Mouse (Mus musculus): Measurements from ENCODE around the gene Per2.
A peak's percentile ranks its signal among the peaks of the same experiment; 100 is the strongest.

The Per2 gene

DNA sequence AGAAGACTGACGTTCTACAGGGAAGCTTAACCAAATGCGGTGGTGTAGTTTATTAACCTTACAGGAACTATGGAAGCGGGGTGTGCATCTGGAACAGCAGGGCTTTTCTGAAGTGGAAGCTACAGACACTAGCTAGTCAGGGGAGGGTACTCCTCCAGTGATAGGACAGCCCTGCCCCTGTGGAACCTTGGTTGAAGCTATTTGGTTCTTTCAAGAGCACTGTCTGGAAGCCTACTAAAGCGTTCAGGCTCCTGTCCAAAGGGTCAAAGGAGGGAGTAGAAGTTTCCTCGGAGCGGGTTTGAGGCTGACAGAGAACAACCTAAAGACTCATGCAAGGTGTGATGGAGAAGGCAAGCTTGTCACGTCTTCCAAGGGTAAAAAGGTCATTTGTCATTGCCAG, 945 bp upstream of the Per2 start:
- no peak for DNase-seq (ENCODE audit: low read depth, low spot score)

DNA sequence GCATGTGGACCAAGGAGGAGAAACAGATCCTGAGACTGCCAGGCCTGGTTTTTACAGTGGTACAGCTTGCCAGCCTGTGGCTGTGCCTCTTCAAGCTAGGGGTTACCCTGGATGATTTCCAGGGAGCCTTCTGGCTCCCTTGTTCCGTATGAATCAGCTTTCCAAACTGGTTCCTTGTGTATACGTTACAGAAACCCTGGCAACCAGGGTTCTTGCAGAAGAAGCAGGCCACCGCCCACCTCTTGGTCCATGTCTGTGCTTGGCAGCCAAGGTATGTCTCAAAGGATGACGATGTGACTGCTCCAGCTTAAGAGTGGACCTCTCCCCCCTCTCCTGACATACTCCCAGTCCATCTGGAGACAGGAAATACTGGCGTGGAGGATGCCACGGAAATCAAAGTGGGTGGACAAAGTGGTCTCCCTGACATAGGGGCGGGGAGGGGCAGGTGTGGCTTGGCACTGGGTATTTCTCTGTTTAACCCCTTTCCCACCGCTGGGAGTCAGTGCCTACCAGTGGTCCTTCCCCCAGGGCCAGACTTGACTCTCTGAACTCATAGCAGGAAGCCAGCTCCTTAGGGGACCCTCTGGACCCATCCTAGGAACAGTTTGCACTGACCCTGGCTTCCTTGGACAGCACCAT, 782 bp downstream of the Per2 start:
- DNase-seq (ENCODE audit: low read depth, low spot score): no peak

GRCm38 (mm10) chr1:91457698-91458097, 1.4 kb downstream of the Per2 start:
- DNase-seq (ENCODE audit: low read depth, low spot score): no peak

- no peak for DNase-seq (ENCODE audit: low read depth, low spot score)
Observed at GRCm38 (mm10) chr1:91457116-91457515, 2.0 kb downstream of the Per2 start.

DNA sequence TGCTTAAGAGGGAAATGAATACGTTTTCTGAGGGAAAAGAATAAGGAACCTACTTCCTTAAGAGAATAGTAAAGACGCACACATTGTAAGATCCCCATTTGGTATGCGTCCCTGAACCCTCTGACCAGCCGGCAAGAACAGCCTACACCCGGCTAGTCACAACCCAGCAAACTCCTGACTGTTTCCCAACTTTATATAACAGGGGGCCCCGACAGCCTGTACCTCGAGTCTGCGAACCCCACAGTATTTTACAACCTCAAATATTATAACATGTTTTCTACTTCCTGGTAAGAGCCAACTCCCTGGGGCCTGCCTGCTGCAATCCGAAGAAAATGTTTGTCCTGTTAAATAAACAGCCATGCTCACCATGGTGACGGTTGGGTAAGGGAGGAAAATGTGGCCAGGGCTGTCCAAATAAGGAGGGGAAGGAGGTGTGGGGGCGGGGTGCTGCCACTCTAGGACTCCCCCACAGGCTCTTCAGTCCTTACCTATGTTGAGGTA, 2.8 kb downstream of the Per2 start:
- DNase-seq (ENCODE audit: low read depth, low spot score): no peak

DNA sequence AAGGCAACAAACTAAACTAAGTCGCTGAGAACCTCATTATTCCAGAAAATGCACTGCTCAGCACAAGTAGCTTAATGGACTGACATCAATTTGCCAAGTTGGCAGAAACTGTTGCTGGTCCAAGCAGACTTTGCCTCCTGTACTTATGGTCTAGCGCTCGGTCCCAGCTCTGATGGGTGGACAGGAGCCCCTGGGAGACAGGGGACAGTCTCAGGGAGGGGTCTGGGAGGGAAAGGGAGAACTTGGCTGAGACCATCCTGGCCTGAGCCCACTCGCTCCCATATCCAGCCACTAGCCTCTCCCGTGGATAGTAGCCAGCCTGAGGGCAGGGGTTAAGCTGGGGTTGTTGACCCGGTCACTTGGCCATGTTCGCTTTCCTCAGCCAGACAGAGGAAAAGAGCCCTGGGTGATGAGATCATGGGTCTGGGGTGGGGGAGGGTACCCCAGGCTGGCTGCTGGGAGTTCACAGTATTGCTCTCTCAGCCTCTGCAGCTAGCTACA, 3.4 kb downstream of the Per2 start:
- DNase-seq (ENCODE audit: low read depth, low spot score): no peak

DNA sequence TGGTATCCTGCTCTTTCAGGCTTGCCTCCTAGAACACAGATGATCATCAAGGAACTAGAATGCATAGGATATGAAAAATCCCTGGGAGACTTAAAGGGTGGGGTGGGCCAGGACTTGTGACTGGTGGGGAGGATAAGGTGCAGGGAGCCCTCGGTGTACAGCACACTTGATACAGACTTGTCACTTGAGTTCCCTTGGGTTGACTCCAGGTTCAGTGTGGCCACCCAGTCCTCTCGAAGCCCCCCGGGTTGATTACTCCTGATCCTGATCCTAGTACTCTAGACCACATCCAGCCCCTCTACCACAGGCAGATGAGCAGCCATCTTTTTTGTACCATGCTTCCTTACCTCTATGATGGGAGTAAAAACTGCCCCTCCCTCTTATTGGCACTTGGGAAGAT, 4.2 kb downstream of the Per2 start:
- DNase-seq (ENCODE audit: low read depth, low spot score): no peak

- no peak for DNase-seq (ENCODE audit: low read depth, low spot score)
Observed at GRCm38 (mm10) chr1:91454366-91454765, 4.8 kb downstream of the Per2 start.

DNA sequence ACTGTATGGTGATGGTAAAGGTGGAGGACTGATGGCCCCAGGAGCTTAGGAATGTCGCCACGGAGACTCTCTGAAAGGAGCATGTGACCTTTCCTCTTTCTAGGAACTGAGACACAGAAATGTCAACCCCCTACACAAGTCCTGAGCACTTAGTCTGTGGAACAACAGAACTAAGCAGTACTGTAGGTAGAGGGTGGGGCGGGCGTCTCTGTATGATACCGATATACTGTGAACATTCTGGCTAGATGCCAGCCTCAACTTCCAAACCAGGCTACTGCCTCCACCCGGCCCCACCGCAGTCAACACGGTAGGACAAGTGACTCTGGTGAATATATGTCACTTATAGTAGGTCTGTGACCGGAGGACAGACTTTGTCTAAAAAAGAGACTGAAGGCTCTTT, 5.2 kb downstream of the Per2 start:
- DNase-seq (ENCODE audit: low read depth, low spot score): no peak

DNA sequence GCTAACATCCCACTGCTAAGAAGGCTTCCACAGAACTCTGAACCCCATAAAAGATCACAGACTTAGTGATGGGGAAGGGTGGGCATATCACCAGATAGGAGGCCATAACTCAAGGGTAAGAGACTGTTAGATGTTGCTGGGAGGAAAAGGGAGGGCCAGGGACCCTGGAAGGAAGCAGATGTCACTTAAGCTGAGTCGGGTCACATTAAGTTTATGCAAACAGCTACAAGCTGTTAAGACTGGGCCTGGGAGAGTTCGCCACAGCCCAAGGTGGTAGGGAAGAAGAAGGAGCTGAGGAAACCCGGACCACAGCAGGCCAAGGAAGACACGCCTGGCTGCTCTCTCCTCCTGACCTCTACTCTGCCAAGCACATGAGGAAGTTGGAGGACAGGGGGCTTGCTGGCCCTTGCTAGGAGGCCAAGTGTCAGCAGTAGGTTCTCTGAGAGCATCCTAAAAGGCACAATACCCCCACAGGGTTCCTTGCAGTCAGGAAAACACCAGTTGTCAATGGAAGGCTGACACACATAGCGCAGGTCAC, 7.5 kb downstream of the Per2 start:
- DNase-seq (ENCODE audit: low read depth, low spot score): no peak

- DNase-seq (ENCODE audit: low read depth, low spot score): no peak
Observed at GRCm38 (mm10) chr1:91450851-91451250, 8.3 kb downstream of the Per2 start.

DNA sequence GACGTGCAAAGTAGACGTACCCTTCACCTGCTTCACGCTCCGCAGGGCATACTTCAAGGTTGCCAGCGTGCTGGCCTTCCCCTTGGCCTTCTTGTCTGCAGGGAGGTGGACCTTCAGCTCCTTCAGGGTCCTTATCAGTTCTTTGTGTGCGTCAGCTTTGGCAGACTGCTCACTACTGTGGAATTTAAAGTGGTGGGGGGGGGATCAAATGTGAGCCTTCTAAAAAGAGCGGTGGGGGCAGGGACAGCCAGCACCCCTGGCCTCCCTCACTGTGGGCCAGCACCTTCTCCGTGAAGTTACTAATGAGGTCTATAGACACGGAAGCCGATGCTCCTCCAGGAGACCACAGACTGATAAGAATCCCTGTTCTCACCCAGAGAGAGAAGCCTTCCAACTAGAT, 10.4 kb downstream of the Per2 start:
- DNase-seq (ENCODE audit: low read depth, low spot score): no peak

DNA sequence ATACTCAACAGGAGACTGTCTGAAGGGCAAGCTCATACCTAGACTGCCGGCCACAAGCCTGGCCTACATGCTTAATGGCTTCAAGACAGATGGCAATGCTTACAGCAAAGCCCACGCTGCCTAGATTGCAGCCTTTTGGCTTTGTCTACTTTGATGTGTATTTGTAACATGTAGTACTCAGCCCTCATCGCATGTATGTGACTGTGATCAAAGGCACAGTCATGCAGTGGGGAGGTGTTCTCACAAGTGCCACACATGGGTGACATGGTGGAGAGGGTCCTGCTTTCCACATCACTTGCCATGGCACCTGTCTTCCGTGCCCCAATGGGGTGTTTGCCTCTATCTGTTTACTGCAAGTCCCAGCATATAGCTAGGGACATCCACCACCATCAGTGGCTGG, 12.6 kb downstream of the Per2 start:
- no peak for DNase-seq (ENCODE audit: low read depth, low spot score)

DNA sequence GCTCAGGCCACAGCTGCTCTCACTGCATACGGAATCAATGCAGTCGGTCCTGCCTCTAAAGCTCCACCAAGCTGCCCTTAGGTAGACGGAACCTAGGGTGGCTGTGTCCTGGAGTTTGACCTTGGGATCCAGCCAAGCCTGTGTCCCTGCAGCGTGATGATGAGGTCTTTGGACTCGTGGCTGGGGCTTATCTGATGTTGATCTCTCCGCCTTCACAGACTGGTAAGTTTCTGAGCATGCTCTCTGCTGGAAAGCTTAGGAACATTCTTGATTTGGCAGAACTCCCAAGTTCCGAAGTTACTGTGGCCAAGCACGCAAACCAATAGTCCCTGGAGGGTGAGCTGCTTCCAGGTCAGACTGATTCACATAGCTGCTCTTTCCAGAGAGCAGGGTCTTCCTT, 13.1 kb downstream of the Per2 start:
- no peak for DNase-seq (ENCODE audit: low read depth, low spot score)

- DNase-seq (ENCODE audit: low read depth, low spot score): no peak
Observed at GRCm38 (mm10) chr1:91444841-91445830, 14.0 kb downstream of the Per2 start.

- DNase-seq (ENCODE audit: low read depth, low spot score): no peak
Observed at GRCm38 (mm10) chr1:91442350-91442990, 16.7 kb downstream of the Per2 start.

DNA sequence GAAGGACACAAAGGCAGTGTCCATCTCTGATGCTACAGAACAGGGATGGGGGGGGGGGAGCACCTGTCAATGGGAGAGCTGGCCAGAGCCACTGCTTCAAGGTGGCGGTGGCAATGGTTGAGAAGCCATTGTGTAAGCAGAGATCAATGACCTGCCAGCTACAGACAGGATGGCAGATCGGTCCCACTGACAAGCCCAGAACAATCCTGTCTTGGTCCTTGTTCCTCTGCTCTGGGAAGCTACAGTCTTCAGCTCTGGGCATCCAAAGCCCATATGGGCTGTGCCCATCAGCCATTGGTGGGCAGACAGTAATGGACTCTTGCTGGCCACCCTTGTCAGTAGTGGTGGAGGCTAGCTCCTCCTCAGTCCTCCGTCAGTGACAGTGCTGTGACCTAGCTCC, 17.3 kb downstream of the Per2 start:
- no peak for DNase-seq (ENCODE audit: low read depth, low spot score)

GRCm38 (mm10) chr1:91439776-91440175, 19.3 kb downstream of the Per2 start:
- DNase-seq (ENCODE audit: low read depth, low spot score): no peak

DNA sequence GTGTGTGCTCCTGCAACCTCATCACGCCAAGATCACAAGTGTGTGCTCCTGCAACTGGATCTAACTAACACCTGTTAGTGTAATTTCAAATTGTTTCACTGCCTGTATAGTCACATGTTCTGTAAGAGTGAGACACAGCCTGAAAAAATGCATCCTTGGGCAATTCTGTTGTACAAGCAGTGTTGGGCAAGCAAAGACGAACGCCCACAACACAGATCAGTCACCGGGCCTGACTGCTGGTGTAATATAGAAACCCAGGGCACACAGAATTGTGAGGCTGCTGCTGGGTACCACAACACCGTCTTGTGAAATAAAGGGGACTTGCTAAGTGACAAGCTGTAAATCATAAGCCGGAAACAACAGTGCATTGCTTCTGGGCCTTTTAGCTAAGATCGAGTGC, 21.6 kb downstream of the Per2 start:
- no peak for DNase-seq (ENCODE audit: low read depth, low spot score)

GRCm38 (mm10) chr1:91437083-91437400, 22.1 kb downstream of the Per2 start:
- DNase-seq (ENCODE audit: low read depth, low spot score): no peak

DNA sequence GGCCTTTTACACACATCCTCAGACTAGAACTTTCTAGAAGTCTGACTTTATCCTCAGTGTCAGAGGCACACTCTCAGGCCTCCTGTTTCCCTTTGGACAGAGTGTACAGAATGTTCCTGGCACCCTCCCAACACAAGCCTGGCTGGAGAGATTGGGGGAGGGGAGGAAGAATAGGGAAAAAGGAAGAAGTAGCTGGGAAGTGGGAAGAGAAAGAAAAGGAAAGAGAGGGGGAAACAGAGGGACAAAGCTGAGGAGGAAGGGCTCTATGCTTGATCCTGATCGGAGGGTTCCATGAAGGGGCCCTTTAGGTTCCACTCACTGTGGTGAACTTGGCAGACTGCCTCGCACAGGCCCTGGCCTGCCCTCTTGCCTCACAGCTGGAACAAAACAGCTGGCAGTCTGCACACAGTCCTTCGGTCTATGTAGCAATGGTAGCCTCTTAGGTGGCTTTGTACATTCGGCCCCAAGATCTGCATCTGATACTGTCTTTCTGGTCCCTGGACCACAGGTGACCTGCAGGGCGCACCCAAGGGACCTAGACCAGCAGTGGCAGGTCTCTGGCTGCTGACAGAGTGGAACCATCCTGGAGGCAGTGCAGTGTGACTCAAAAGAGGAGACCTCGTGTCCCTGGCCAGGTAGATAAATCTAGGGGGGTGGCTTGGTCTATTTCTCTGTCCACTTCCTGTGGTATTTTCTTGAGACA, 22.6 kb downstream of the Per2 start:
- peak; percentile 5 for DNase-seq (ENCODE audit: low read depth, low spot score)
